Mouse (Mus musculus): ENCODE data around the gene Ctrc.

- TF ChIP-seq CTCF (IDR thresholded peaks at IDR 0.05; ENCODE audit: insufficient read depth, low read depth, low read length) (no peak), POLR2A (IDR thresholded peaks at IDR 0.05; ENCODE audit: insufficient read depth, low read depth, low read length) (no peak)
Observed at GRCm38 (mm10) chr4:141804105-141804504, 42.1 kb downstream of the Ctrc start.

All from olfactory bulb, adult 2 months (tissue).